Mouse (Mus musculus) heart, embryonic 15.5 days (tissue): ENCODE data around the gene Pkig. TPM values are rescaled to one million over a fixed set of nuclear protein-coding genes. Genes with fewer than 3 reads are reported as not detected.
A peak's percentile ranks its signal among the peaks of the same experiment; 100 is the strongest.

Source experiments
- ATAC-seq: fragments of 200-750 bp; cut with Nextera tagmentation; replicated peaks from 2 replicates; pipeline ENCODE4 v1.8.0; 2017; ENCODE audit warnings: low read depth, moderate TSS enrichment; ENCODE audit not compliant: insufficient number of reproducible peaks, insufficient read depth, low FRiP score
- H3K27ac ChIP-seq: fragments of 300-500 bp; sonication (generic); 2 replicates; pipeline ENCODE4 v1.5.1; 2015; ENCODE audit warnings: mild to moderate bottlenecking, inconsistent platforms
- H3K27me3 ChIP-seq: fragments of 300-500 bp; sonication (generic); 2 replicates; pipeline ENCODE4 v1.6.1; 2015; ENCODE audit warnings: inconsistent platforms
- H3K36me3 ChIP-seq: fragments of 300-500 bp; sonication (generic); 2 replicates; pipeline ENCODE4 v1.6.1; 2015; ENCODE audit warnings: mild to moderate bottlenecking, inconsistent platforms
- H3K4me1 ChIP-seq: fragments of 300-500 bp; sonication (generic); replicated peaks from 2 replicates; pipeline ENCODE4 v1.6.1; 2015; ENCODE audit warnings: inconsistent platforms
- H3K4me2 ChIP-seq: fragments of 300-500 bp; sonication (generic); 2 replicates; pipeline ENCODE4 v1.6.1; 2015; ENCODE audit warnings: inconsistent platforms, mild to moderate bottlenecking, moderate library complexity
- H3K4me3 ChIP-seq: fragments of 300-500 bp; sonication (generic); 2 replicates; pipeline ENCODE4 v1.5.1; 2015; ENCODE audit warnings: mild to moderate bottlenecking, inconsistent platforms
- H3K9ac ChIP-seq: fragments of 300-500 bp; sonication (generic); 2 replicates; pipeline ENCODE4 v1.6.1; 2015; ENCODE audit warnings: mild to moderate bottlenecking, inconsistent platforms
- H3K9me3 ChIP-seq: fragments of 300-500 bp; sonication (generic); replicated peaks from 2 replicates; pipeline ENCODE4 v1.6.1; 2016; ENCODE audit warnings: inconsistent platforms
- WGBS: fragments of 180-500 bp; shearing (Covaris S2); methylation state at CpG from one replicate; pipeline ENCODE4 v1.1.7; 2015; ENCODE audit warnings: mixed read lengths; 5-methylcytosine and 5-hydroxymethylcytosine counted together
- polyA plus RNA-seq: library from polyadenylated mRNA; unstranded; fragments of >200 nt; fragmentation: Nextera tagmentation; extraction: Ambion mirVana; gene quantifications from 2 replicates; pipeline ENCODE4 v1.2.1, GENCODE M21; 2015

The Pkig gene
- polyA plus RNA-seq = 289 and 356 TPM in 2 replicates

DNA sequence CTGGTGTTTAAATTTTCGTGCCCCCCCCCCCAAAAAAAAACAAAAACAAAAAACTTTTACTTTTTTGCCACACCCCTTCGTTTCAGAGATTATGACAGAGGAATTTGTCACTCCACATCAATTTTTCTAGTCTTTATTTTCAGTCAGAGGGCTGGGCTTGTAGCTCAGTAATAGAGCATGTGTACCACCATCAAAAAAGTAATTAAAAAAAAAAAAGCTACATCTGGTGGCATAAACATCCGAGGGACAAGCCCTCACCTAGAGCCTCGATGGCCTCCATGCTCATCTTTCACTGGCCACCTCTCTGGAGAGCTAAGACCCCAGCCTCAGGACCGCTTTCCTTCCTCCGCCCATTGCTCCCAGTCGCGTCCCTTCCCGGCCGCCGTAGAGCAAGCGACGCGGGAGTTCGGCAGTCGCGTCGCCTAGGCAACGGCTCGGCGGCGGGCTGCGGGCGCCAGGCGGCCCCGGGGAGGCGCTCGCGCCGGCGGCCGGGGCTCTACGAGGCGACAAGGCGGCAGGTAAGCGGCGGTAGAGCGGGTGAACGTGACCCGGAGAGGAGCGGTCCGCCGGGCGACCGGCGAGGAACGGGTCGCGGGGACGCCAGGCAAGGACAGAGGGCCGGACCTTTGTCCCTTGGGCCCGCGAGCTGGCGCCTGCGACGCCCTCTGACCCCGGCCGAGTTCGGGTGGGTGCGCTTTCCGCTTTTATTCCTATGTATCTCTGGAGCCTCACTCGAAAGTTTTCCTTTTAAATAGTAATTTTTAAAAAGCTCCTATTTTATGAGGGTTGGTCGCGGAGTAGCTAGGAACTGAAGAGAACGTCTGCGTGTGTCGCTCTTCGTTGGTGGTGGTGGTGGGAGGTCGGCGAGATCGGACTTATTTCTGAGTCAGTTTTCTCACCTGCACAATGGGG lies at the start of gene Pkig:
TSS of gene Pkig (plus strand) at position 412 of the 912 bp plus-strand sequence.
- Histone ChIP-seq H3K27me3 (no peaks in the 10 kb centered on the region), H3K27ac (peak within 1 kb of the TSS; percentile 86), H3K4me3 (peak within 1 kb of the TSS; percentile 83), H3K9me3 (no peaks in the 10 kb centered on the region), H3K4me2 (peak within 1 kb of the TSS; percentile 64), H3K4me1 (peaks cover 41% of the 10 kb centered on the region), H3K36me3 (no peaks in the 10 kb centered on the region), H3K9ac (peak within 1 kb of the TSS; percentile 82)
- ATAC-seq = peak; percentile 88
- 1% methylated on average over 71 of the region's 71 CpGs for WGBS

DNA sequence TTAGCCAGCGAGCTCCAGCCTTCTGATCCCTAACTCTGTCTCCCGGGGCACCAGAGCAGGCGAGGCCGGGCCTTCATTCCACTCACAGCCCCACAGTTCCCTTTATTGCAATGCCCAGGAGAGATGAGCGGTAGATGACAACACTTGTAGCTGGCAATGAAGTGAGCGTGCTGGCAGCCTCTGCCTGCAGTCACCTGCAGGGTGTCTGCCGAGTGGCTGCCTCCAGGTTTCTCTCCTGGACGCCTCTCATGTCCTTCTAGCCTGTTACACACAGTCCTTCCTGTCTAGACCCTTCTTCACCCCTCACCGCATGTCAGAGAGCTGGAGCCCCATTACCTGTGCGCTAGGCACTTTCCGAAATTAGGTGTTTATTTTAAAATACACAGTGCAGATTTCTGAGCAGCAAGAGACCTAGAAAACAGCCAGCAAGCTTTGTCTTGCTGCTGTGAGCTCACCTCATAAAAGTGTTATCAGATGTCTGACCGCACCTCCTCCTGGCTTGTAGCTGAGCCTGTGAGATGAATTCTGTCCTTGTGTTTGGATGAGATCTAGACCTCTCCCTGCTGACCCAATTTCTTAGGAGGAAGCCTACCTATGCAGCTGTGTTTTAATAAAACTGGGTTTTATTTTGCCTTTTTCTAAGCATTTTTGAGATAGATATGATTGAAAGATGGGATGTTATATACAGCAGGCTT lies 48.8 kb upstream of the Pkig start:
- Histone ChIP-seq H3K27me3 (no peaks in the 10 kb centered on the region), H3K4me2 (no peak overlapping the region), H3K36me3 (peaks cover 33% of the 10 kb centered on the region), H3K9me3 (no peaks in the 10 kb centered on the region), H3K9ac (no peak overlapping the region), H3K27ac (no peak overlapping the region), H3K4me3 (no peak overlapping the region), H3K4me1 (peaks cover 8% of the 10 kb centered on the region)
- WGBS = 71% methylated on average over 12 of the region's 12 CpGs
- no peak for ATAC-seq

- Histone ChIP-seq H3K9ac (no peak overlapping the region), H3K4me3 (no peak overlapping the region), H3K4me1 (peaks cover 8% of the 10 kb centered on the region), H3K27ac (no peak overlapping the region), H3K27me3 (no peaks in the 10 kb centered on the region), H3K9me3 (no peaks in the 10 kb centered on the region), H3K4me2 (no peak overlapping the region), H3K36me3 (peaks cover 49% of the 10 kb centered on the region)
- 80% methylated on average over 9 of the region's 9 CpGs for WGBS
- ATAC-seq = no peak
Observed at GRCm38 (mm10) chr2:163611176-163611575, 47.0 kb upstream of the Pkig start.

DNA sequence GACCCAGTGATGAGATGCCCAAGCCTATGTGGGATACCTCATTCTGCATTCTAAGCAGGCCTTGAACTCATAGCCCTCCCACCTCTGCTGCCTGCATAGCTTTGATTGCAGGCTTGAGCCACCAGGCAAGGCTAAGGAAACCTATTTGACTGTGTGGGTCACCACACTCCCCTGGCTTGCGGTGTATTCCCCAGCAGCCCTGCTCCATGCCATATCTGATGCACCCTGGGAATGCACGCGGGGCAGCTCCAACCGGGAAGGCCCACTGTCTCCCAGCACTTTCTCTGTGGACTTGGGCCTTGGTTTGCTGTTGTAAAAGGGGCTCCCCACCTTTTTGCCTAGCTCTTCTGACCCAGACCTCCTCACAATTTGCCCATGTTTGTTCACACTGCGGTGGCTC lies 45.0 kb upstream of the Pkig start:
- peaks cover 66% of the 10 kb centered on the region for H3K36me3 ChIP-seq
- H3K4me1 ChIP-seq = no peaks in the 10 kb centered on the region
- no peak overlapping the region for H3K9ac ChIP-seq
- H3K4me3 ChIP-seq = no peak overlapping the region
- 93% methylated on average over 5 of the region's 5 CpGs for WGBS
- no peaks in the 10 kb centered on the region for H3K27me3 ChIP-seq
- H3K4me2 ChIP-seq = no peak overlapping the region
- no peak overlapping the region for H3K27ac ChIP-seq
- H3K9me3 ChIP-seq = no peaks in the 10 kb centered on the region
- no peak for ATAC-seq

DNA sequence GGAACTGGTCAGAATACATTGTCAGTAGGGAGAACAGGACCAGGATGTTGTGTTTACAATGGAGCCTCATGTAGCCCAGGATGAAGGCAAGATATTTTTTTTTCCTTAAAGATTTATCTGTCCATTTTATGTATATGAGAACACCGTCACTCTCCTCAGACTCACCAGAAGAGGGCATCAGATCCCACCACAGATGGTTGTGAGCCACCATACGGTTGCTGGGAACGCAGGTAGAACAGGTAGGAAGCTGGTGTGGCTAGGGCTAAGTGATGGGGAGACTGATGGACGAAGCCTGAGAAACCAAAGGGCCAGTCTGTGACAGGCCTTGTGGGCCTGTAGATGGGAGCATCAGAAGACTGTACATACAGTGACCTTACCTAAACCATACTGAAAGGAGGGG lies 44.2 kb upstream of the Pkig start:
- peaks cover 74% of the 10 kb centered on the region for H3K36me3 ChIP-seq
- WGBS = 93% methylated on average over 4 of the region's 4 CpGs

DNA sequence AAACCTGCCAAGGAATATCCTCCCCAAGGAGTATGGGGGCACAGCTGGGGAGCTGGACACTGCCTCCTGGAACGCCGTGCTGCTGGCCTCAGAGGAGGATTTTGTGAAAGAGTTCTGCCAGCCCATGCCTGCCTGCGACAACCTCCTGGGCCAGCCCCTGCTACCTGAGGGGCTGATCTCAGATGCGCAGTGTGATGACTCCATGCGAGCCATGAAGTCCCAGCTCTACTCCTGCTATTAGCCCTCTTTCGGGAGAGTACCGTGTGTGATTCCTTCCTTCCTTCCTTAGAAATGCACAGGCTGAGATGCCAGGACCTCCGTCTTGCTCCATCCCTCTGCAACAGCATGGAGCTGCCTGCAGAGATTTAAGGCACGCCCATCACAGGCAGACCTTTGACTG lies 42.8 kb upstream of the Pkig start:
- WGBS = 89% methylated on average over 9 of the region's 9 CpGs
- no peak for ATAC-seq
- peaks cover 88% of the 10 kb centered on the region for H3K36me3 ChIP-seq
- H3K4me1 ChIP-seq = no peaks in the 10 kb centered on the region
- H3K4me3 ChIP-seq = no peak overlapping the region
- H3K4me2 ChIP-seq = no peak overlapping the region
- no peak overlapping the region for H3K27ac ChIP-seq
- no peaks in the 10 kb centered on the region for H3K9me3 ChIP-seq
- no peak overlapping the region for H3K9ac ChIP-seq
- H3K27me3 ChIP-seq = no peaks in the 10 kb centered on the region

More for the DNA sequence above, 44.2 kb upstream of the Pkig start:
- H3K9me3 ChIP-seq = no peaks in the 10 kb centered on the region
- H3K4me1 ChIP-seq = no peaks in the 10 kb centered on the region
- H3K4me2 ChIP-seq = no peak overlapping the region
- H3K27ac ChIP-seq = no peak overlapping the region
- H3K27me3 ChIP-seq = no peaks in the 10 kb centered on the region
- no peak overlapping the region for H3K9ac ChIP-seq
- no peak for ATAC-seq
- H3K4me3 ChIP-seq = no peak overlapping the region

GRCm38 (mm10) chr2:163615906-163616651 lies 42.1 kb upstream of the Pkig start:
- Histone ChIP-seq H3K4me2 (no peak overlapping the region), H3K4me1 (no peaks in the 10 kb centered on the region), H3K9me3 (no peaks in the 10 kb centered on the region), H3K9ac (no peak overlapping the region), H3K36me3 (peaks cover 89% of the 10 kb centered on the region), H3K4me3 (no peak overlapping the region), H3K27ac (no peak overlapping the region), H3K27me3 (no peaks in the 10 kb centered on the region)
- ATAC-seq = no peak
- 89% methylated on average over 4 of the region's 4 CpGs for WGBS

DNA sequence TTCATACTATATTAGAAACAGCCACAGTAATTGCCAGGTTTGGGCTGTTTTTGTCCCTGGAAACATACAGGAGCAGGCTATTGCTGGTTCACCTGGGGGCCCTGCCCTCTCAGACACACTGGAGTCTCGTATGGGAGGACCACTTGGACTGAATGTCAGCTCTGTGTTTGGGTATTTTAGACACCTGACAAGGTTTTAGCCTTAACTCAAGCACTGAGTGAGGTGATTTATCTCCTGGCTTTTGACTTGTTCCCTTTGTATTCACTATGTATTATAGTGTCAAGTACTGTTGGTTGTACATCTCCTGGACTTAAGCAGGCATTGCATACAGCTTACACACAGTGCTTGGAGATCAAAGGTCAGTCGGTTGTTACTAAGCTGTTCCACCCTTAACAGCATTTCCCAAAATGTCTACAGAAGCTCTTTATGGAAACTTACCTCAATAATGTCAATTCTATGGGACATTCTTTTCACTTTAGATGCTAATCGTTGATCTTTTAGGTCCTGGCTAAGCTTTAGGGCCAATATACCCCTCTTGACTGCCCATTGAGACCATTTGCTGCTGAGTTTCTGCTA lies 41.4 kb upstream of the Pkig start:
- H3K27me3 ChIP-seq = no peaks in the 10 kb centered on the region
- WGBS = 80% methylated on average over 3 of the region's 3 CpGs

GRCm38 (mm10) chr2:163617232-163617863 lies 40.8 kb upstream of the Pkig start:
- no peak overlapping the region for H3K4me2 ChIP-seq
- H3K9me3 ChIP-seq = no peaks in the 10 kb centered on the region
- H3K36me3 ChIP-seq = peaks cover 86% of the 10 kb centered on the region
- no peak overlapping the region for H3K27ac ChIP-seq
- H3K9ac ChIP-seq = no peak overlapping the region
- ATAC-seq = no peak
- H3K4me1 ChIP-seq = no peaks in the 10 kb centered on the region
- WGBS = 70% methylated on average over 3 of the region's 3 CpGs
- H3K27me3 ChIP-seq = no peaks in the 10 kb centered on the region
- no peak overlapping the region for H3K4me3 ChIP-seq

More for the DNA sequence above, 41.4 kb upstream of the Pkig start:
- H3K4me3 ChIP-seq = no peak overlapping the region
- H3K4me1 ChIP-seq = no peaks in the 10 kb centered on the region
- H3K9ac ChIP-seq = no peak overlapping the region
- H3K9me3 ChIP-seq = no peaks in the 10 kb centered on the region
- H3K4me2 ChIP-seq = no peak overlapping the region
- H3K36me3 ChIP-seq = peaks cover 90% of the 10 kb centered on the region
- no peak for ATAC-seq
- H3K27ac ChIP-seq = no peak overlapping the region

DNA sequence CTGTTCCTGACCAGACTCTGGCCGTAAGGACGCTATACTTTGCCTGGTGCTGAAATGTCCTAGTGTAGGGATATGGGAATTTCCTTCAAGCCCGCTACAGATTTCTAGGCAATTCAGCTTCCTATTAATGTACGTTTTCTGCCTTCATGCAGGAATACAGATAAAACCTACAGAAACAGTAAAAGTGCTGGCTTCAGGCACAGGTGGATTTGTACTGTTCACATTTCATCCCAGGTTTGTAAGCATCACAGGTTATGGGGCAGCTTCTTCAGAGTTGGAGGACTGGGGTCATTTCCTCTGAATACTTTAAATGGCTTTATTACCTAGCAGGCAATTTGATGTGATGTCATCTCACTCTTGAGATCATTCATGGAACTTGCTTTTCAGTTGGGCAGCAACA lies 40.3 kb upstream of the Pkig start:
- ATAC-seq = no peak
- H3K9me3 ChIP-seq = no peaks in the 10 kb centered on the region
- 87% methylated on average over 4 of the region's 4 CpGs for WGBS

More for the DNA sequence above, 40.3 kb upstream of the Pkig start:
- Histone ChIP-seq H3K4me2 (no peak overlapping the region), H3K27ac (no peak overlapping the region), H3K4me3 (no peak overlapping the region), H3K9ac (no peak overlapping the region), H3K4me1 (no peaks in the 10 kb centered on the region), H3K27me3 (no peaks in the 10 kb centered on the region), H3K36me3 (peaks cover 87% of the 10 kb centered on the region)
